Mouse (Mus musculus) midbrain, embryonic 14.5 days (tissue): ENCODE data around the gene Eefsec. TPM values are rescaled to one million over a fixed set of nuclear protein-coding genes. Genes with fewer than 3 reads are reported as not detected.
A peak's percentile ranks its signal among the peaks of the same experiment; 100 is the strongest.

Experiments
- ATAC-seq: fragments of 200-750 bp; cut with Nextera tagmentation; 2 replicates; pipeline ENCODE4 v1.8.0; 2017; ENCODE audit warnings: moderate number of reproducible peaks, moderate library complexity; ENCODE audit not compliant: low FRiP score, low TSS enrichment
- DNase-seq: peaks from one replicate; pipeline ENCODE4 v3.0.0-alpha.2; 2015
- H3K27ac ChIP-seq: fragments of 300-500 bp; sonication (generic); replicated peaks from 2 replicates; pipeline ENCODE4 v1.5.1; 2014; ENCODE audit warnings: mild to moderate bottlenecking, low read depth, low read length, moderate library complexity
- H3K27me3 ChIP-seq: fragments of 300-500 bp; sonication (generic); 2 replicates; pipeline ENCODE4 v1.6.1; 2014; ENCODE audit warnings: low read length, control low read depth, mixed read lengths; ENCODE audit not compliant: control insufficient read depth, insufficient read depth
- H3K36me3 ChIP-seq: fragments of 300-500 bp; sonication (generic); 2 replicates; pipeline ENCODE4 v1.6.1; 2014; ENCODE audit warnings: low read length, control low read depth; ENCODE audit not compliant: control insufficient read depth, insufficient read depth
- H3K4me1 ChIP-seq: fragments of 300-500 bp; sonication (generic); 2 replicates; pipeline ENCODE4 v1.6.1; 2014; ENCODE audit warnings: mild to moderate bottlenecking, antibody characterized with exemption, low read length, control low read depth; ENCODE audit not compliant: control insufficient read depth, insufficient read depth
- H3K4me2 ChIP-seq: fragments of 300-500 bp; sonication (generic); 2 replicates; pipeline ENCODE4 v1.6.1; 2014; ENCODE audit warnings: mild to moderate bottlenecking, low read length, moderate library complexity
- H3K4me3 ChIP-seq: fragments of 300-500 bp; sonication (generic); replicated peaks from 2 replicates; pipeline ENCODE4 v1.5.1; 2014; ENCODE audit warnings: low read depth, low read length
- H3K9ac ChIP-seq: fragments of 300-500 bp; sonication (generic); replicated peaks from 2 replicates; pipeline ENCODE4 v1.6.1; 2014; ENCODE audit warnings: mild to moderate bottlenecking, low read length, moderate library complexity
- H3K9me3 ChIP-seq: fragments of 300-500 bp; sonication (generic); 2 replicates; pipeline ENCODE4 v1.6.1; 2016; ENCODE audit warnings: low read length, control low read depth, mixed read lengths; ENCODE audit not compliant: control insufficient read depth
- WGBS: fragments of 180-500 bp; shearing (Covaris S2); extraction: QIAGEN DNeasy Blood & Tissue Kit; methylation state at CpG from one replicate; pipeline ENCODE4 v1.1.7; 2014; 5-methylcytosine and 5-hydroxymethylcytosine counted together
- polyA plus RNA-seq: library from polyadenylated mRNA; unstranded; fragments of >200 nt; fragmentation: Nextera tagmentation; extraction: Ambion mirVana; gene quantifications from 2 replicates; pipeline ENCODE4 v1.2.1, GENCODE M21; 2014

Gene Eefsec
- 28.0 and 33.5 TPM in 2 replicates for polyA plus RNA-seq

DNA sequence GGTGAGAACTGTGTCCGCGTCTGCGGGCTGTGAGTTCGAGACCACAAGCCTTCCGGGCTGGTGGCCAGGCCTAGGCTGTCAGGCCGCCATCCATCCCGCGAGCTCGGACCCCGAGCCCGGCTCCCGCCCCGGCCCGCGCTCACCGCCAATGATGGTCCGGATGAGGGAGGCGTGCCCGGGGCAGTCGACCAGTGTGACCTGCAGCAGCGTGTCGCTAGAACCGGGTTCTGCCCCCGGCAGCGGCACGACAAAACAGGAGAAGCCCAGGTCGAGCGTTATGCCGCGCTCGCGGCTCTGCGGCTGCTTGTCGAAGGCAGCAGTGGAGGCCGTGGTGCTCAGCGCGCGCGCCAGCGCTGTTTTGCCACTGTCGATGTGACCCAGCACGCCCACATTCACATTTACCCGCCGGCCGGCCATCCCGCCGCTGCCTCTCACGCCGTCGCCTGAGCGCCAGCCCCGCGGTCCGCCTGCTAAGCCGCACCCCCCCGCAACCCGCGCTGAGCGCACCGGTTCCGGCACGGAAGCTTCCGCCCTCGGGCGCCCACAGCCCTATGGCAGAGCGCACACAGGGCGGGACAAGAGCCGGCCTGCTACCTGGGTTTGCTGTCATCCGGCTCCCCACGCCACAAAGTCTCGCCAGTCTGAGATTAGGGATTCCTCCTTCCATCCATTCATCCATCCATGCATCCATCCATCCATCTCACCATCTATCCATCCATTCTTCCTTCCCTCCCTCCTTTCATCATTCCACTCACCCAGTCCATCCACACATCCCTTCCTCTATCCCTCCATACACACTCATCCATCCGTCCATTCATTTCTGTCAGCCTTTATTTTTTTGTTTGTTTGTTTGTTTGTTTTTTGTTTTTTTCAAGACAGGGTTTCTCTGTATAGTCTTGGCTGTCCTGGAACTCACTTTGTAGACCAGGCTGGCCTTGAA is at the start of gene Eefsec:
TSS of gene Eefsec (minus strand) at position 477 of the 940 bp plus-strand sequence.
- Histone ChIP-seq H3K4me2 (peak within 1 kb of the TSS; percentile 84), H3K36me3 (no peaks in the 10 kb centered on the region), H3K27ac (peak within 1 kb of the TSS; percentile 81), H3K9me3 (no peaks in the 10 kb centered on the region), H3K4me1 (0 out of 2 replicates have a peak, but pooled peaks cover 3% of the 10 kb centered on the region), H3K9ac (peak within 1 kb of the TSS; percentile 90), H3K4me3 (peak within 1 kb of the TSS; percentile 81), H3K27me3 (no peaks in the 10 kb centered on the region)
- WGBS, result under 1% methylated on average over 72 of the region's 72 CpGs
- DNase-seq, result peak; percentile 92
- peak; percentile 93 for ATAC-seq

- Histone ChIP-seq H3K9me3 (no peaks in the 10 kb centered on the region), H3K27me3 (no peaks in the 10 kb centered on the region), H3K36me3 (peaks cover 53% of the 10 kb centered on the region), H3K4me3 (no peak overlapping the region), H3K4me2 (no peak overlapping the region), H3K4me1 (no peaks in the 10 kb centered on the region), H3K27ac (no peak overlapping the region), H3K9ac (no peak overlapping the region)
- DNase-seq (no peak), ATAC-seq (no peak)
- WGBS, result 91% methylated on average over 6 of the region's 6 CpGs
Measured at GRCm38 (mm10) chr6:88493712-88494111, 47.4 kb upstream of the Eefsec start.

DNA sequence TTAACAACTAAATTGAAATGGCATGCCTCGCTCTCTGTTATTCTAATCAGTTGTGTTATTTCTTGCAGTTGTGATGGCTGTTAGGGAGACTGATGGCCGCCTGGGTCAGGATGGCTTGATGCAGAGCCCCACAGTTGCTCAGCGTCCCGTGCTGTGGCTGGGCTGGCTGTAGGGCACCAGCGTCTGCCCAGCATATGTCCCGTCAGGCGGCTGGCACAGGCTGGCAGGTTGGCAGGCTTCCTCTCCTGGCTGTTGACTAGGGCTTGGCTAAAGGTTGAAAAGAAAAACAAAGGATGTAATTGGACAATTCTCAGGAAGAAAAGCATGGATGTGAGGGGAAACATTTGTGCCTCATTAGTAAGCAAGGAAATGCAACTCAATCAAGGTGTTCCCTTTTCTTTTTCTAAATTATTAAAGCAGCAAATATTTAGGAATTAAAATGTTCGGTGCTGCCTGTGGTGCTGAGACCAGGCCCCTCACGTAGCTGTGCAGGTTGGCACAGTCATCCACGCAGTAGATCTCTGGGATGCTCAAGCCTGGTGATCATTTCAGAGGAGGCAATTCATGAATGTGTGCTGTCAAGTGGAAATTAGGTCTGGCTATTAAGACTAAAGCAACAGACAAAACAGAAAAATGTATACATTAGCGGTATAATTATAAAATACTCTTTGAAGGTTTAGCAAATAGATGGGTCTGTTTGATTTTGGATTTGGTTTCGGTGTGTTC is 44.5 kb upstream of the Eefsec start:
- Histone ChIP-seq H3K4me3 (no peak overlapping the region), H3K4me1 (no peaks in the 10 kb centered on the region), H3K27ac (no peak overlapping the region), H3K9ac (no peak overlapping the region), H3K27me3 (no peaks in the 10 kb centered on the region), H3K36me3 (peaks cover 60% of the 10 kb centered on the region), H3K9me3 (no peaks in the 10 kb centered on the region), H3K4me2 (no peak overlapping the region)
- WGBS, result 90% methylated on average over 12 of the region's 12 CpGs
- no peak for DNase-seq
- no peak for ATAC-seq

- no peak for ATAC-seq
- DNase-seq, result no peak
- H3K36me3 ChIP-seq, result peaks cover 69% of the 10 kb centered on the region
- no peak overlapping the region for H3K4me2 ChIP-seq
- no peak overlapping the region for H3K27ac ChIP-seq
- H3K4me3 ChIP-seq, result no peak overlapping the region
- H3K27me3 ChIP-seq, result no peaks in the 10 kb centered on the region
- no peaks in the 10 kb centered on the region for H3K4me1 ChIP-seq
- H3K9ac ChIP-seq, result no peak overlapping the region
- H3K9me3 ChIP-seq, result no peaks in the 10 kb centered on the region
- WGBS, result 90% methylated on average over 6 of the region's 6 CpGs
Measured at GRCm38 (mm10) chr6:88489834-88490233, 43.5 kb upstream of the Eefsec start.

DNA sequence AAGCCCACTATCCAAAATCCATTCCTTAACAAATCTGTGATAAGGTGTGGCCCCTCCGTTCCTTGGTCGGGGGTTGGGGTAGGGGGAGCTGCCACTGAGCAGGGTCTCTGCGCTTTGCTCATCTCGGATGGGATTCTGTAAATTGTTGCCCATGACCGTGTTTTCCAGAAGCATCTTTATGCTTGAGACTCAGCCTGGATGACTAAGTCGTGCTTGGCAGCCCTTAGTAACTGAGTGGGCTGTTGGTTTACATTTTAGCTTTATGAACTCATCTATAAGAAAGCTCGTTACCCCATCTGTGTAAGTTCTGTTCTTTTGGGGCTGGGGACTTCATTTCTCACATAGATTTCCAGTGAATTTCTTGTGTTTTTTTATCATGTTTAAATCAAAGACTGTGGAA is 42.7 kb upstream of the Eefsec start:
- no peaks in the 10 kb centered on the region for H3K4me1 ChIP-seq
- H3K4me2 ChIP-seq, result no peak overlapping the region
- DNase-seq, result no peak
- H3K9me3 ChIP-seq, result no peaks in the 10 kb centered on the region
- H3K4me3 ChIP-seq, result no peak overlapping the region
- no peaks in the 10 kb centered on the region for H3K27me3 ChIP-seq
- H3K36me3 ChIP-seq, result peaks cover 76% of the 10 kb centered on the region
- ATAC-seq, result no peak
- no peak overlapping the region for H3K27ac ChIP-seq
- H3K9ac ChIP-seq, result no peak overlapping the region
- WGBS, result 96% methylated on average over 7 of the region's 7 CpGs

GRCm38 (mm10) chr6:88486893-88487292 is 40.6 kb upstream of the Eefsec start:
- H3K27ac ChIP-seq, result no peak overlapping the region
- peak; percentile 86 for DNase-seq
- H3K4me3 ChIP-seq, result no peak overlapping the region
- no peak; the same call in 1 of the 2 replicates for ATAC-seq
- H3K36me3 ChIP-seq, result peaks cover 76% of the 10 kb centered on the region
- no peaks in the 10 kb centered on the region for H3K27me3 ChIP-seq
- no peaks in the 10 kb centered on the region for H3K4me1 ChIP-seq
- H3K4me2 ChIP-seq, result no peak overlapping the region
- H3K9me3 ChIP-seq, result no peaks in the 10 kb centered on the region
- 83% methylated on average over 8 of the region's 8 CpGs for WGBS
- H3K9ac ChIP-seq, result no peak overlapping the region

- H3K36me3 ChIP-seq, result peaks cover 82% of the 10 kb centered on the region
- no peak overlapping the region for H3K27ac ChIP-seq
- 97% methylated on average over 6 of the region's 6 CpGs for WGBS
Measured at GRCm38 (mm10) chr6:88485378-88485777, 39.0 kb upstream of the Eefsec start.

DNA sequence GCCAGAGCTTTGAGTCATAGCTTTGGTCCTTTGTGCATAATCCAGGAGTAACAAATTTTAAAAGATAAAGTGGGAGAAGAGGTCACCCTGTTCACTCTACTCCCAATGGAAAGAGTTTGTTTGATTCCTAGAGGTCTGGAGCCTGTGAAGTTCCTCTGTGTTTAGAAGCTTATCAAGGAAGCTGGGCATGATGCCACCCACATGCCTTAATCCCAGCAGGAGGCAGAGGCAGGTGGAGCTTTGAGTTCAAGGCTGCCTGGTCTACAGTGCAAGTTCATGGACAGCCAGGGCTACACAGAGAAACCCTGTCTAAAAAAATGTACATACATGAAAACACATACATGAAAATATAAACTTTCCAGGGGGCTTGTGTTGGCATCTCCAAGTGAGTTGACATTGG is 37.6 kb upstream of the Eefsec start:
- H3K27ac ChIP-seq, result no peak overlapping the region
- no peaks in the 10 kb centered on the region for H3K9me3 ChIP-seq
- H3K4me3 ChIP-seq, result no peak overlapping the region
- no peak overlapping the region for H3K9ac ChIP-seq
- no peak for DNase-seq
- no peak for ATAC-seq
- H3K4me2 ChIP-seq, result no peak overlapping the region
- H3K27me3 ChIP-seq, result no peaks in the 10 kb centered on the region
- H3K36me3 ChIP-seq, result peaks cover 93% of the 10 kb centered on the region
- H3K4me1 ChIP-seq, result no peaks in the 10 kb centered on the region

More at GRCm38 (mm10) chr6:88485378-88485777, 39.0 kb upstream of the Eefsec start:
- no peaks in the 10 kb centered on the region for H3K27me3 ChIP-seq
- H3K4me3 ChIP-seq, result no peak overlapping the region
- DNase-seq (no peak), ATAC-seq (no peak)
- H3K9ac ChIP-seq, result no peak overlapping the region
- no peaks in the 10 kb centered on the region for H3K4me1 ChIP-seq
- no peaks in the 10 kb centered on the region for H3K9me3 ChIP-seq
- no peak overlapping the region for H3K4me2 ChIP-seq
